Mouse (Mus musculus) brain, embryonic 14.5 days (tissue): ENCODE measurements at regions not wholly inside any gene's neighbourhood (a gene's known extent, or its start where the extent isn't known, plus 50 kb on each side); places are given as distances from the start of the nearest gene placed in this dataset.

Experiments used
- CTCF ChIP-seq: fragments of 200-500 bp; IDR thresholded peaks from 2 replicates; pipeline ENCODE4 v1.5.1; 2012; ENCODE audit warnings: inconsistent platforms, mild to moderate bottlenecking, moderate library complexity, borderline replicate concordance; ENCODE audit not compliant: insufficient read depth, insufficient read length; ENCODE audit errors: extremely low read depth
- POLR2A ChIP-seq: fragments of 200-500 bp; IDR thresholded peaks from 2 replicates; pipeline ENCODE4 v1.6.1; 2012; ENCODE audit warnings: mild to moderate bottlenecking, inconsistent platforms, borderline replicate concordance; ENCODE audit not compliant: poor library complexity, insufficient read depth, insufficient read length, severe bottlenecking; ENCODE audit errors: extremely low read depth

- no peak for TF ChIP-seq POLR2A
- TF ChIP-seq CTCF, result peak; percentile 23; the same call in 1 of the 2 replicates
Measured at GRCm38 (mm10) chr9:47226476-47227271, 228.1 kb downstream of the Gm4791 start.
